Mouse (Mus musculus) heart, adult 18-20 months (tissue): ENCODE results near the gene Dzip3. TPM values are rescaled to one million over a fixed set of nuclear protein-coding genes. Genes with fewer than 3 reads are reported as not detected.

ENCODE experiments used
- DNase-seq, 2 experiments: peaks; one replicate each; pipeline ENCODE4 v3.0.0; 2021 to 2022; ENCODE audit warnings: mixed read lengths in 1 of 2
- long read RNA-seq, 2 experiments: library from polyadenylated mRNA; stranded (forward); transcript quantifications; one replicate each; pipeline ENCODE4 v2.0.0; 2021
- total RNA-seq, 2 experiments: library from RNA; stranded (reverse); gene quantifications; 2 replicates each; pipeline ENCODE4 v1.2.3; 2021

Gene Dzip3
- total RNA-seq, result 1 to 10 TPM; 6.9 to 7.4 TPM
- long read RNA-seq, experiment 1, full-length matches to known transcripts, result 1 of 2 reads
- long read RNA-seq, experiment 1, partial matches to known transcripts, result 0 of 2 reads
- long read RNA-seq, experiment 1, other reads (novel, unspliced or antisense), result 1 of 2 reads
- long read RNA-seq, experiment 2, partial matches to known transcripts, result 0 of 2 reads
- long read RNA-seq, experiment 2, other reads (novel, unspliced or antisense), result 2 of 2 reads

- peak; percentile 90 to 93 for DNase-seq
Measured at GRCm38 (mm10) chr16:48993559-48994342, at the start of gene Dzip3, which contains the start of gene Cip2a. Gene Dzip3, minus strand, starts transcription at chr16:48994165. Gene Cip2a, plus strand, starts transcription at chr16:48994185.

- no peak for DNase-seq
Measured at GRCm38 (mm10) chr16:49040554-49041221, 46.7 kb upstream of the Dzip3 start.

- DNase-seq, result no peak
Measured at GRCm38 (mm10) chr16:49037771-49038170, 43.8 kb upstream of the Dzip3 start.

- no peak for DNase-seq
Measured at GRCm38 (mm10) chr16:49035852-49036251, 41.9 kb upstream of the Dzip3 start.

GRCm38 (mm10) chr16:49016620-49017332 lies 22.8 kb upstream of the Dzip3 start:
- DNase-seq, result peak in 1 of 2 experiments; percentile 8

GRCm38 (mm10) chr16:49004151-49004550 lies 10.2 kb upstream of the Dzip3 start:
- no peak for DNase-seq

- no peak for DNase-seq
Measured at GRCm38 (mm10) chr16:48994343-48994693, 353 bp upstream of the Dzip3 start.

- DNase-seq, result no peak
Measured at GRCm38 (mm10) chr16:48993231-48993558, 770 bp downstream of the Dzip3 start.

GRCm38 (mm10) chr16:48992437-48993230 lies 1.3 kb downstream of the Dzip3 start:
- peak; percentile 6 to 23 for DNase-seq

- no peak for DNase-seq
Measured at GRCm38 (mm10) chr16:48989700-48990099, 4.3 kb downstream of the Dzip3 start.

- DNase-seq, result no peak
Measured at GRCm38 (mm10) chr16:48985034-48985627, 8.8 kb downstream of the Dzip3 start.

GRCm38 (mm10) chr16:48979965-48980364 lies 14.0 kb downstream of the Dzip3 start:
- DNase-seq, result no peak

GRCm38 (mm10) chr16:48973548-48973947 lies 20.4 kb downstream of the Dzip3 start:
- DNase-seq, result no peak

- no peak for DNase-seq
Measured at GRCm38 (mm10) chr16:48972996-48973395, 21.0 kb downstream of the Dzip3 start.

- DNase-seq, result peak in 1 of 2 experiments; percentile 9
Measured at GRCm38 (mm10) chr16:48941805-48942204, 52.2 kb downstream of the Dzip3 start.

- DNase-seq, result no peak
Measured at GRCm38 (mm10) chr16:48923724-48924123, 70.2 kb downstream of the Dzip3 start.

- DNase-seq, result no peak
Measured at GRCm38 (mm10) chr16:48913206-48913605, 80.8 kb downstream of the Dzip3 start.

- no peak for DNase-seq
Measured at GRCm38 (mm10) chr16:48911184-48911583, 82.8 kb downstream of the Dzip3 start.

GRCm38 (mm10) chr16:48899868-48900267 lies 94.1 kb downstream of the Dzip3 start:
- no peak for DNase-seq

GRCm38 (mm10) chr16:48890733-48891132 lies 103.2 kb downstream of the Dzip3 start:
- no peak for DNase-seq
